Mouse (Mus musculus): ENCODE results near the gene Itpr1. TPM values are rescaled to one million over a fixed set of nuclear protein-coding genes. Genes with fewer than 3 reads are reported as not detected.
A peak's percentile ranks its signal among the peaks of the same experiment; 100 is the strongest.

The Itpr1 gene
- total RNA-seq, 2 experiments from 2014 or later, result 11.8 to 14.8 TPM

GRCm38 (mm10) chr6:108418218-108418617 lies 205.3 kb downstream of the Itpr1 start:
- intact Hi-C loops (cut with DNase I), result loop anchor here (1.0 to 2.0 kb wide), 2 partner anchors 292 to 317 kb away; no protein-coding TSS in a partner anchor
- DNase-seq, result no peak

DNA sequence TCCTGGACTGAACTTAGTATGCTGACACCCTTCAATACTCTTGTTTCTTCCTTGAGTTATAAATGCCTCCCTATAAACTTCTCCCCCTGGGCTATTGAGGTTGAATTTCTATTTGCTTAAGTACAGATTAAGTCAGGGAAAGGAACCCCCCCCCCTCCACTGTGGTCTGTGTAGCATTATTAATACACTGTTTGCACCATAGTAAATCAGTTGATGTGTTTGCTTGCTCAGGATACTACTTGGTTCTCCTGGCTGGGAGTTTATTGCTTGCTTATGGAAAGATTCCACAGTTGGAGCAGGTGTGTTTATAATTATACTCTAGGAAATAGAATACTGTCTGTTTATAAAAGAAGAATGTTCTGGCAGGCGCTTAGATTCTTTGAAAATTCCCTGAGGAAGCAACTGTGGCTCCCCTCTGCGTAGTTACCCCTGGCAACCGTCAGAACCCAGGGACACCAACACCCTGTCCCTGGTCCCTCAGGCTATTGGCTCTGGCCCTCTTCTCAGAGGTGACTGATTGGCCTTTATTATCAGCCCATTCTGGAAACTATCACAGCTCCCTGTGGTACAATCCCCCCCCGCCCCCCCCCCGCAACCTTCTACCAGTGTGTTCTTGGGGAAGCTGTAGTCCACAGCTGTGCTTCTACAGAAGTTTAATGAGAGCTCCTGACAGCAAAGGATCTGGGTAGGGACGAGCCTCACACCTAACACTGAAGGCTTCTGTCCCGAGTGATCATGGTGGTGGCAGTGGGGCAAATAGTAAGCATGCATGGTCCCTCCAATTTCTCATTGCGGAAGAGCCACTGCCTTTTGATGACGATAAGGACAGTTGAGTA lies 212.1 kb downstream of the Itpr1 start:
- peak in 1 of 2 experiments; percentile 46 for DNase-seq
- intact Hi-C loops (cut with DNase I), result loop anchor here (1.0 to 5.0 kb wide), 2 partner anchors 42 to 235 kb away; partner anchors contain the start of gene Bhlhe40

DNA sequence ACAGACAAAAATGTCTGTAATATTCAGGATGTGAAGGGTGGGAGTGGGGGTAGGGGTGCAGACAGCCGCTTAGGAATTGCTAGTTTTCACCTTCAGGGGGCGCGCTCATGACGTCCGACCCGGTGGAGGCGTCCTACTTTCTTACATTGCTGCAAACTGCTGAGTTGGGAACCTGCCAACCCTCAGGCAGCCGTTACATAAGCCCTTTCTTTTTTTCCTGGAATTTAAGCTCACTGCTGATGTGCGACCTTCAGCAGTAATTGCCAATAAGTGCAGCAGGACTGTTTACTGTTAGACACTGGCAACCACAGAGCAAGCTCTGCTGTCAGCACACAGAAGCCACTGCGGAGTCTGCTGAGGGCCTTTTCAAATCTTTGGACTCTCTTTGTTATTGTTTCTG lies 213.9 kb downstream of the Itpr1 start:
- intact Hi-C loops (cut with DNase I), result loop anchor here (2.0 to 5.0 kb wide), 2 partner anchors 41 to 106 kb away; no protein-coding TSS in a partner anchor
- DNase-seq, result peak; percentile 80 to 89

DNA sequence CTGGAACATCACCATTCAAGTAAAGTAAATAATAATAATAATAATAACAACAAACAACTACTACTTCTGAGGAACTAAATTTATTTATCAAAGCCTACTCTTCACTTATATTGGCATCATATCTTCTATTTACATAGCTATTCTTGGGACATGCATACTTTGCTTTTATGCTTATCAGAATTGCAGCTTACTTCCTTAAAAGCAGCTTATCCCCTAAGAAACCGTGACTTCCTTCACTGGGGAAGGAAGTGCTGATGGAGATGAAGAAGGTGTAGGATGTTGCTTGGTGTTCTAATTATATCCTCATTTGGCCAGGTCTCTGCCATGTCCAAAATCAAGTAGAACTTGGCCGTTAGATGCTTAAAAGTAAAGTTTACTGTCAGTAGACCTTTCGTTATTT lies 215.5 kb downstream of the Itpr1 start:
- intact Hi-C loops (cut with DNase I), result loop anchor here (5.0 kb wide), 1 partner anchor 39 kb away; no protein-coding TSS in a partner anchor
- no peak for DNase-seq

DNA sequence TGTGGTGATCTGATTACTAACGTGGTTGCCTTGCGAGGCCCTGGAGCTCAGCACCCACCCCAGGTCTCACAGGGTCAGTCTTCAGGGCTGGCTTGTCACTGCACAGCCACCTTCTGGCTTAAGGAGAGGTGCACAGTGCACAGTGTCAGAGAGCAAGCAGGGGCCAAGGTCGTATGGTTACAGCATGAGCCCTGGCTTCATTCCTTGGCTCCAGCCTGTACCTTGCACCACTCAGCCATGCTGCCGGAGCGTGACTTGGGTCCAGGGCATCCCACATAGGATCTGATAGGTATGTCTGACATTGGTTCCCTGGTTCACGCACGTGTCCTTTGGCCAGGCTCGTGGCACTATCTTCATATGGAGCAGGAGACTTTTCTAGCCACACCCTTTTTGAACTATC lies 217.1 kb downstream of the Itpr1 start:
- intact Hi-C loops (cut with DNase I), result loop anchor here (5.0 kb wide), 1 partner anchor 37 kb away; no protein-coding TSS in a partner anchor
- no peak for DNase-seq

DNA sequence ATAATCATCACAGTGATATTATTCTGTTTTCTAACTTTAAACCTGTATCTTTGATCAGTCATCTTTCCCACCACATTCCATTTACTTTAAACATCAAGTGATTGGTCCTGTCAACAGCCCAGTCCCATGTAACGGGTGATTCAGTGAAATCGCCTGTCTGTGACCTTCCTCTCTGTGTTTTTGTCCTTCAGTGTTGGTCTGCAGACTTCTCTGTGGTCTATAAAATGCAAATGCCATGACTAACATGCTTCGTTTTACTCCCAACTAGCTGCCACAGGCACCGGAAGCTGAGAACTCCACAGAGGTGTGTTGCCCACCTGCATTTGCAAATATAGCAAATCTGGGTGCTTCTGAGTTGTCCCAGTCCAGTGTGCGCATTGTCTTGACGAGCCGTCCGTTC lies 218.3 kb downstream of the Itpr1 start:
- DNase-seq, result no peak
- intact Hi-C loops (cut with DNase I), result no loop called here

GRCm38 (mm10) chr6:108432836-108433235 lies 219.9 kb downstream of the Itpr1 start:
- intact Hi-C loops (cut with DNase I), result no loop called here

DNA sequence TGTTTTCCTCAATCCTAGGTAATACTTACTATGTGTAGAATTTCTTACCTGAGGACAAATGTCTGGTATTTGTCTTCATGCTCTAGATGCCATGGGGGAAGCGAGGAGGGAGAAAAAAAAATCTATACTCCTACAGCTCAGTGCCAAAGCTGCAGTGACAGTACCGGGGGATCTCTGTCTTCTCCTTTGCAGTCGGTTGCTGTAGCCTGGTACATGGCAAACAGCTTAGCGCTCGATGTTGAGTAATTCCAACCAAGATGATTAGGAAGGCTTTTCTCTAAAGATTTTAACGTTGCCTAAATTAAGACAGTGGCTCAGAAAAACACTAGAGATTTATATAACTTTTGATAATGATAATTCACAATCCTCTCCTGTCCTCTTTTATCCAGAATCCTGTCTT lies 221.9 kb downstream of the Itpr1 start:
- intact Hi-C loops (cut with DNase I), result no loop called here
- no peak for DNase-seq

More at GRCm38 (mm10) chr6:108432836-108433235, 219.9 kb downstream of the Itpr1 start:
- DNase-seq, result no peak

GRCm38 (mm10) chr6:108435467-108435866 lies 222.6 kb downstream of the Itpr1 start:
- no peak for DNase-seq
- intact Hi-C loops (cut with DNase I), result no loop called here

GRCm38 (mm10) chr6:108436608-108437007 lies 223.7 kb downstream of the Itpr1 start:
- intact Hi-C loops (cut with DNase I), result no loop called here
- DNase-seq, result no peak

DNA sequence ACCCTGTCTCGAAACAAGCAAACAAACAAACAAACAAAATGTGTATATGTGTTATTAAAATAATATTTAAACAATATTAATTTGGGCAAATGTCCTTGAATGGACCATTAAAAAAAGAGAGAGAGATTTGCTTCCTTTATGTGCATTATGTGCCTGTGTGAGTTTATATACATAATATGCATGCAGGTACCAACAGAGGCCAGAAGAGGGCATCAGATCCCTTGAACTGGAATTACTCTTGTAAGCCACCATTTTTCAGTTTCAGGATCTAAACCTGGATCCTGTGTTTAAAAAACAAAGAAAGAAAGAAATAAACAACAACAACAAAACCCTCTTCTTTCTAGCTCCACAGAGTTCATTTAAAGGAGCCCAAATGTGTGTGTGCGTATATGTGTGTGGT lies 228.4 kb downstream of the Itpr1 start:
- DNase-seq, result no peak

GRCm38 (mm10) chr6:108442291-108442690 lies 229.4 kb downstream of the Itpr1 start:
- intact Hi-C loops (cut with DNase I), result no loop called here
- no peak for DNase-seq

More for the DNA sequence above, 228.4 kb downstream of the Itpr1 start:
- intact Hi-C loops (cut with DNase I), result no loop called here

GRCm38 (mm10) chr6:108444435-108444834 lies 231.5 kb downstream of the Itpr1 start:
- intact Hi-C loops (cut with DNase I), result no loop called here
- DNase-seq, result no peak

DNA sequence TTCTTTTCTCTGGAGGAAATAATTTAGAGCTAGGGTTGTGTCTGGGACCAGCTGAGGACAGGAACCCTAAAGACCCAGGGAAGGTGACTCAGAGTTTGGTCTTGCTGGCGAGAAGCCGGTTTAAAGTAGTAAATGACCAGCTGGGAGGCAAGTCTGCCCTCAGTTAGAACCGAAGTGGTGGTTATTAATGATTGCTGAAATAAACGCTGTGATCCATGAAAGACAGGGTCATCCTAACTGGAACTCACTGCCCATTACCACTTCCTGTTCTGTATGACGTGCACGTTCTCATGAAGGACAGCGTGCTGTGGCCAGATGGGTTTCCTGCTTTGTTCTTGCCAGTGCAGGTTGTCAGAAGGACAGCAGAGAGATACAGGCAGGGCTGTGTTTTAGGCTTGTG lies 232.1 kb downstream of the Itpr1 start:
- intact Hi-C loops (cut with DNase I), result no loop called here
- no peak for DNase-seq

DNA sequence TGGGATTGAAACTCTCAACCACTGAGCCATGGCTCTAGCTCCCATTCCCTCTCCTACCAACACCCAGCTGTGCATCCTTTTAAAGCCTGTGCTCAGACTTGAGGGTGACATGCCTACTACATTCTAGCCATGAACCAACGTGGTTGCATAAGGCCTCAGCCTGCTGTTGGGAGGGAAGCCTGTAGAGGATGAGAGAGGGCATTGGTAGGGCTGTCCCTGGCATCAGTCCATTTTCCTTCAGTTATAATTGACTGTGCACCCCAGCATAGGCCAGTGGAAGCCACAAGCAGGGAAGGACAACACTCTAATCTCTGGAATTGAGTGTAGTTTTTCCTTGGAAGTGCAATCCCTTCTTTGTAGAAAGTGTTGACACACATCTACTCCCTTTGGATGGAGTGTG lies 233.9 kb downstream of the Itpr1 start:
- DNase-seq, result no peak
- intact Hi-C loops (cut with DNase I), result no loop called here

GRCm38 (mm10) chr6:108447179-108447845 lies 234.4 kb downstream of the Itpr1 start:
- DNase-seq, result no peak
- intact Hi-C loops (cut with DNase I), result no loop called here

- no peak for DNase-seq
- intact Hi-C loops (cut with DNase I), result no loop called here
Measured at GRCm38 (mm10) chr6:108448016-108448735, 235.3 kb downstream of the Itpr1 start.

DNA sequence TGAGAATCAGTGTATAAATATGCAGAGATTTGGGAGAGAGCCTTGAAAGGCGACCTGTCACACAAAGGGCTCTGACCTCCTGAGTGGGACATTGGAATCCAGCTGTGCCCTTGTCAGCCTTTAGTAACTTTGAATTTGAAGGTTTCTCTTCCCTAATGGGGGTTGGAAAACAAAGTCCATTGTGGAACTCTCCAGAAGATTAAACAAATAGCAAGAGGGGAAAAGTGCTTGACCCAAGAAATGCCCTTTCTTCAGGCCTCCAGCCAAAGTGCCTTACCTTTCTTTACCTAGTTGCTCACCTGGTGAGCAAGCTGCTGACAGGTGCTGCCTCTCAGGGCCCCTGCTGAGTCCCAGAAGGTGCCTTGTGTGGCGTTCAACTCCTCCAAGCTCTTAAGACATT lies 236.0 kb downstream of the Itpr1 start:
- intact Hi-C loops (cut with DNase I), result no loop called here
- no peak for DNase-seq

GRCm38 (mm10) chr6:108451536-108451935 lies 238.6 kb downstream of the Itpr1 start:
- intact Hi-C loops (cut with DNase I), result no loop called here
- no peak for DNase-seq

DNA sequence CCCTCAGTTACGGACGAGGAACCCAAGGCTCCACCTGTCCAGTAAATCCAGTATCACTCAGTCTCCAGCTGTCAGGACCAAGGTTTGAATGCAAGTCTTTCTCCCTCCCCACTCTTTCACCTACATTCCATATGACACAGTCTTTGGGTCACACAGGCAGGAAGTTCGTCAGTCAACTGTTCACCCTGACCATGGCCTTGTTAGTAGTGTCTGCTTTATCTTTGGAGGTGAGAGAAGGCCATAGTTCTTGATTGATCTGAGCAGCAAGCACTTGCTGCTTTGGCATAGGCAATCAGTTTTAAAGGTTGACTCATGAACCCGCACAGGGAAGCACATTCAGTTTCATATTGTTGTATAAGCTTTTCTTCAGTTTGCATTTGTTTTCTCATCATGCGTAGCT lies 240.7 kb downstream of the Itpr1 start:
- no peak for DNase-seq
- intact Hi-C loops (cut with DNase I), result no loop called here

All from gastrocnemius, postnatal 36 days (tissue).